Mouse (Mus musculus) gastrocnemius, adult 2 months (tissue): ENCODE measurements at regions not wholly inside any gene's neighbourhood (a gene's known extent, or its start where the extent isn't known, plus 50 kb on each side); places are given as distances from the start of the nearest gene placed in this dataset.

ENCODE experiments used
- DNase-seq: peaks from one replicate; pipeline ENCODE4 v3.0.0; 2022
- H3K27ac ChIP-seq: fragments of 200-600 bp; 2 replicates; pipeline ENCODE4 v1.8.1; 2022; ENCODE audit warnings: mild to moderate bottlenecking
- H3K4me3 ChIP-seq: fragments of 200-600 bp; 2 replicates; pipeline ENCODE4 v1.8.1; 2022; ENCODE audit warnings: mild to moderate bottlenecking, moderate library complexity
- CTCF ChIP-seq: fragments of 200-600 bp; IDR thresholded peaks from 2 replicates; pipeline ENCODE4 v1.8.1; 2022; ENCODE audit warnings: antibody characterized with exemption, mild to moderate bottlenecking, moderate library complexity
- intact Hi-C: fragments of 180-260 bp; cut with DNase I; formaldehyde crosslinking; loops from one replicate; pipeline ENCODE4 v1.15.1; 2025

- intact Hi-C loops = no loop called here
- H3K4me3 ChIP-seq = no peak overlapping the region
- TF ChIP-seq CTCF = no peak
- H3K27ac ChIP-seq = peak overlapping the region; percentile 72
- DNase-seq = no peak
Measured at GRCm38 (mm10) chr12:54499963-54500362, 156.4 kb downstream of the Sptssa start.

DNA sequence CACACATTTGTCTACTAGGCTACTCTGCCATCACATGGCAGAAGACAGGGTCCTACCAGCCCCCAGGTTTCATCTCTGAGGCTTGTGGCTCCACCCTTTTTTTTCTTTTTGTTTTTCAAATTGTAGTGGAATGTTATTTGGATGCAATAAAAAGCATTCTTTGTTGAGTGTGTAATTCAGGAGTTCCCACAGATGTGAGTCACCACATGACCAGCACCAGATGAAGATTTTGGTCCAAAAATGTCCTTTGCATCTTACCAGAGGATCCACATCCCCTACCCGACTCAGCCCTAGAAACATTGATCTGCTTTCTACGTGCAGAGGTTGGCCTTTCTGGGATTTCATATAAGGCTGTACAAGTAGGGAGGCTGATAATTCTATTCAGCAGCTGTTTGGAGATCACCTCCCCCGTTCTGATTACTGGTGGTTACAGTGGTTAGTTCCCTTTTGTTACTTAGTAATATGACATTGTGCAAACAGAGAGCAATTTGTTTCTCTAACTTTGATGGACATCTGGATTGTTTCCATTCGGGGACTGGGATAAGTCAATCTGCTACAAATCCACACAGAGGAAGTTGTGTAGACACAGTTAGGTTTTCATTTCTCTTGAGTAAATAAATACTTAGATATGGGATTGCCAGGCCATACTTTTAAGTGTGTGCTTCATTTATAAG lies 160.5 kb downstream of the Sptssa start:
- no peak for TF ChIP-seq CTCF
- Histone ChIP-seq H3K4me3 (no peak overlapping the region), H3K27ac (no peak overlapping the region)
- intact Hi-C loops = no loop called here
- no peak for DNase-seq

GRCm38 (mm10) chr12:54494756-54495375 lies 161.5 kb downstream of the Sptssa start:
- no peak for DNase-seq
- no peak for TF ChIP-seq CTCF
- intact Hi-C loops = loop anchor here (5.0 kb wide), 3 partner anchors 52 to 293 kb away; partner anchors contain the start of gene Egln3
- Histone ChIP-seq H3K4me3 (no peak overlapping the region), H3K27ac (no peak overlapping the region)

DNA sequence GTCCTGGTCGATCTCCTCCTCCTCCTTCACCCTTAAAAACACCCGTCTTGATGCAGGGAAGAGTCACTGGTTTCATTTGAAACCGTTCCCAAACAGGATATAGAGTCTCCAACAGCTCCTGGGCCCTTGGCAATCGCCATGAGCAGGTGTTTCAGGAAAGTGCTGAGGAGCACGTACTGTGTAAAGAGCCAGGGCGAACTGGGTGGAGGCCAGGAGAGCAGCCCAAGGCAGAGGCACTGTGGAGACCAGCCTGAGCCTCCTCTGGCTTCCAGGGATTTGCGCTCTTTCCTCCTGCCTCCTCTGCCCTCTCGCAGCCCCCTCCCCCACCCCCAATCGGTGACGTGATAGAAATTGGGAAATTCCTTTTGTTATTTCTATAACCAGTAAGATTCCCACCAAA lies 163.6 kb downstream of the Sptssa start:
- TF ChIP-seq CTCF = no peak
- Histone ChIP-seq H3K27ac (peak overlapping the region; percentile 67), H3K4me3 (peak overlapping the region; percentile 42)
- intact Hi-C loops = loop anchor here (5.0 kb wide), 3 partner anchors 55 to 290 kb away; partner anchors contain the start of gene Egln3
- DNase-seq = peak; percentile 92

DNA sequence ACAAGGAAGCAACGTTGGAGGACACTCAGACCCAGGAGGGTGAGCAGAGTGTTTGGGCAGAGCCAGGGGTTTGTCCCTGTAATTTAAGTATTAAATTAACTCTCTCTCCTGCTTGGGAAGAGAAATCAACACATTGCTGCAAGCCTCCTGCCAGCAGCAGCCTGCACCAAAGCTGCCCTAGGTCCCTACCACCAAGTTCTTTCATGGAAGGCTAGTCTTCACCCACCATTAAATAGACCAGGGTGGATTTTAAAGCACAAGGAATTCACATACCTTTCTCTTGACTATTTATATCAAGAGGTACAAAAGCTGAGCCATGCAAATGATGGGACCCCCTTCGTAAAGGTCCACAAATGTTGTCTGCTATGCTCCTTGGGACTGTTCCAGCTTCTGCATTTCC lies 165.9 kb downstream of the Sptssa start:
- H3K27ac ChIP-seq = no peak overlapping the region
- no peak for TF ChIP-seq CTCF
- intact Hi-C loops = loop anchor here (5.0 kb wide), 3 partner anchors 57 to 288 kb away; partner anchors contain the start of gene Egln3
- no peak overlapping the region for H3K4me3 ChIP-seq
- DNase-seq = no peak

- intact Hi-C loops = loop anchor here (2.0 to 5.0 kb wide), 4 partner anchors 58 to 391 kb away; partner anchors contain the start of gene Egln3
- Histone ChIP-seq H3K4me3 (peak overlapping the region; percentile 11; the same call in 1 of the 2 replicates), H3K27ac (no peak overlapping the region)
- peak; percentile 92 for TF ChIP-seq CTCF
- DNase-seq = peak; percentile 65
Measured at GRCm38 (mm10) chr12:54489675-54490074, 166.7 kb downstream of the Sptssa start.

GRCm38 (mm10) chr12:54487689-54488088 lies 168.7 kb downstream of the Sptssa start:
- Histone ChIP-seq H3K4me3 (no peak overlapping the region), H3K27ac (no peak overlapping the region)
- TF ChIP-seq CTCF = no peak
- DNase-seq = no peak
- intact Hi-C loops = loop anchor here (2.0 kb wide), 1 partner anchor 389 kb away; no protein-coding TSS in a partner anchor

DNA sequence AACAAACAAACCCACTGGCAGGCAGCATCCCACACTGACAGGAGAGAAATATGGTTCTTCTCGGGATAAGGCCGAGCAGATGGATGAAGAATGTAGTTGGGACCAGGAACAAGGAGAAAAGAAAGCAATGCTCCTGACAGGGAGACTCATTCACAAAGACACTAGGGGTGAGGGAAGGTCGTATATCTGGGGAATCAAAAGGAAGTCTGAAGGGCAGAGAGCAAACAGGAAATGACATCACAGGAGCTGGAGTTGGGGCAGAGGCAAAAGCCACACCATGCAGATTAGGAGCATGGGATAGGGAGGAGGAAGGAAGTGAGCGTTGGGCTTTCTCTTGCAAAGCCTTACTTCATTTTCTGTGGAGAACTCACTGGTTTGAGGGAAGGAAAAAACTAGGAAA lies 174.4 kb downstream of the Sptssa start:
- Histone ChIP-seq H3K4me3 (no peak overlapping the region), H3K27ac (no peak overlapping the region)
- intact Hi-C loops = no loop called here
- TF ChIP-seq CTCF = no peak
- DNase-seq = no peak

GRCm38 (mm10) chr12:54479841-54480240 lies 176.5 kb downstream of the Sptssa start:
- no peak overlapping the region for H3K27ac ChIP-seq
- no peak overlapping the region for H3K4me3 ChIP-seq
- TF ChIP-seq CTCF = no peak
- no peak for DNase-seq
- intact Hi-C loops = no loop called here

DNA sequence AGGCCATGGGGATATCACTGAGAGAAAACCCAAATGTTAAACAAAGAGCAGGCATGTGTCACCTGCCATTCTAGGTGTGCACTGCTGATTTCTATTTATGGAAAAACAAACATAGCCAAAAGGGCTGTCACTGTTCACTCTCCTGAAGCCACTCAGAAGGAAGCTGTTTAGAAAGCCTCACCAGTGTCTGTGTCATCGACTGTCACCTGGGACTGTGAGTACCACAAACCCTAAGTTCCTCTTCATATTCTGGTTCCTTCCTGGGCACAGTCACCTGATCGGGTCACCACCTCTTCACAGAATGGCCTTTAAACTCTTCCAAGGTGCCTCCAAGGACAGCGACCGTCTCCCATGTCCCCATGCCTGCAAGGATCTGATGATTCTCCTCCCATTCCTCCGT lies 183.5 kb downstream of the Sptssa start:
- Histone ChIP-seq H3K4me3 (no peak overlapping the region), H3K27ac (no peak overlapping the region)
- no peak for DNase-seq
- intact Hi-C loops = no loop called here
- no peak for TF ChIP-seq CTCF

- no peak for TF ChIP-seq CTCF
- intact Hi-C loops = no loop called here
- no peak for DNase-seq
- Histone ChIP-seq H3K27ac (no peak overlapping the region), H3K4me3 (no peak overlapping the region)
Measured at GRCm38 (mm10) chr12:54472407-54472806, 184.0 kb downstream of the Sptssa start.

- intact Hi-C loops = no loop called here
- H3K27ac ChIP-seq = no peak overlapping the region
- no peak for TF ChIP-seq CTCF
- no peak overlapping the region for H3K4me3 ChIP-seq
- no peak for DNase-seq
Measured at GRCm38 (mm10) chr12:54467635-54468034, 188.7 kb downstream of the Sptssa start.

DNA sequence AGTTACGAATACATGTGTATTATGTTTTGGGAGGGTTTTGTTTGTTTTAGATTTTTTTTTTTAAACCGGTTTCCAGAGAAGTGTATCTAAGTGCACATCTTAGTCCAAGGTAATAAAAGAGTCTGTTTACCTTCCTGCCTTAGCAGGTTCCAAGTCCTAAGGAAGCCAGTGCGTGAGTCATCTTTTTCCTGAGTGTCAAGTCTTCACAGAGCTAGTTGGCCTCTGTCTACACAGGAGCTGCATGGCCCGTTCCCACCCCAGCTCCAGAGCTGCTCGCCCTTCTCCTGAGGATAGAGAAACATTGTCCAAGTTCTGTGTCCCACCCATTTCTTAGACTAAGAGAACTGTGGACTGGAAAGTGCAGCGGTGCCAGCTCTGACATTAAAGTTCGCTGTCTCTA lies 192.6 kb downstream of the Sptssa start:
- no peak overlapping the region for H3K4me3 ChIP-seq
- TF ChIP-seq CTCF = no peak
- DNase-seq = peak; percentile 26

More for the DNA sequence above, 192.6 kb downstream of the Sptssa start:
- intact Hi-C loops = no loop called here
- no peak overlapping the region for H3K27ac ChIP-seq
